Mouse (Mus musculus): ENCODE results near the gene Iffo1.

The Iffo1 gene

DNA sequence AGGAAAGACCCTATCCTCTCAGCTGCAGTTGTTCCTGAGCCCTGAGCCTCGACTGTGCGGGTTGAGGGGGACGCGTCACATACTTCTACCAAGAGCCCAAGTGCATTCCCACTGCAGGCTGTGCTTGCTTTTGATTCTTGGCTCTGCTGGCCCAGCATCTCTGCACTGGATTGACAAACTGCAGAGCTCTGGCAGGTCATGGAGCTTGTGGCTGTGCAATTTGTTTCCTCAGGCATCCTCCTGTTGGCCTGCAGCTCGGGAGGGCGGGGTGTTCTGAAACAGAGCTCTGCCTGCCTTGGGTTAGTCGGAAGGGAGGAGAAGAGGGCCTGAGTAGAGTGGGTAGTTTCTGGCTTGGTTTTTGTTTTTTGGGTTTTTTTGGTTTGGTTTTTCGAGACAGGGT is 2.6 kb upstream of the Iffo1 start:
- DNase-seq, result no peak

DNA sequence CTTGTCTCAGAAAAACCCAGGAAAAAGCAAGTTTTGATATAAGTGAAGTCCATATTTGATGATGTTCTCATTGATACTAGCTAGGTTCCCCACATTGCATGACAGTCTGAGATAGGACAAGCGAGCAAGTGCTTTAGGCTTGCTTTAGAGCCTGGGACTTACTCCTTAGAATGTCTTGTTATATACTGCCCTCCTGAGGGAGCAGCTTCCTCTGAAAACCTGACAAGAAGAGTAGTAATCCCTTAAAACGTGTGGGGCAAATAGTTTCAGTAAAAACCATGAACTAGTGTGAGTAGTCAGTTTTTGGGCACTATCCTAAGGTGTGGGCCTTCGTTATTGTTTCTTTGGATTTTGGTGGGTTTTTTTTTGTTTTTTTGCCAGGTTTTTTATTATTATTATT is 1.9 kb upstream of the Iffo1 start:
- no peak for DNase-seq

DNA sequence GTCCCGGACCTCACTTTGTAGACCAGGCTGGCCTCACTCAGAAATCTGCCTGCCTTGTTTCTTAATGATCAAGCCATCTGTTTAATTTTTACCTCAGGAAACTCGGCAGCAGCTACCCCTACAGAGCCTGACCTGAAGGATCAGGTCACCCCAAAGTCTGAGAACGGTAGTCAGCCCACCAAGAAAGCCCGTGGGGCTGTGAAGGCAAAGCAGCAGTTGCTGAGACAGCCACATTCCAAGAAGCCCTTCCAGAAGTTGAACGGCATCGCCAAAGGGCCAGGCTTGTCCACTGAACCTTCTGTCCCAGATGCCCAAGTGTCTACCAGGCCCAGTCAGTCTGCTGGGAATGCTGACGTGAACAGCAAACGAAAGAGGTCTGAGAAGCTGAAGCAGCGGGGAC is 1.1 kb upstream of the Iffo1 start:
- DNase-seq, result no peak

DNA sequence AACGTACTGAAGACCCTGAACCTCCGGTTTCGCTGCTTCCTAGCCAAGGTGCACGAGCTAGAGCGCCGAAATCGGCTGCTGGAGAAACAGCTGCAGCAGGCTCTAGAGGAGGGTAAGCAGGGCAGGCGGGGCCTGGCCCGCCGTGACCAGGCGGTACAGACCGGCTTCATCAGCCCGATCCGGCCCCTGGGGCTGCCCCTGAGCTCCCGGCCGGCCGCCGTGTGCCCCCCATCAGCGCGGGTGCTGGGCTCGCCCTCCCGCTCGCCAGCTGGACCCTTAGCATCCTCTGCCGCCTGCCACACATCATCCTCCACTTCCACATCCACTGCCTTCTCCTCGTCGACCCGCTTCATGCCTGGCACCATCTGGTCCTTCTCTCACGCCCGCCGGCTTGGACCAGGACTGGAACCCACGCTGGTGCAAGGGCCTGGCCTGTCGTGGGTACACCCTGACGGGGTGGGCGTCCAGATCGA is 474 bp downstream of the Iffo1 start:
- DNase-seq, result peak; percentile 38 to 59

DNA sequence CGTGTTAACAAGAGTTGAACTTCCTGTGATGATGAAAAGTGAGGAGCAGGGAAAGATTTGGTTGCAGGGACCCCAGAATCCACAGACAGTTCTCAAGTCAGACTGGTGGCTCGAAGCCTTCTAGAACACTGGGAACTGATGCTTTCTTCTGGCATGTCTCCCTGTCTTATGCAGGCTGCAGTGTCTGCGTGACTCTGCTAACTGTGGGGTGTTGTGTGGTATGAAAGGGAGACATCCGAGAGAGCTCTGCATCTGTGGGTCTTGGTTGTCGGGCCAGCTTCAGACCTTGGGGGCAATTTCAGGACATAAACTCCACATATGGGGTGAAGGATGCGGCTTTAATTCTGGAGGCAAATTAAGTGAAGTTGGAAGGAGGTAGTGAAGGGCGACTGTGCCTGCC is 1.1 kb downstream of the Iffo1 start:
- no peak for DNase-seq

DNA sequence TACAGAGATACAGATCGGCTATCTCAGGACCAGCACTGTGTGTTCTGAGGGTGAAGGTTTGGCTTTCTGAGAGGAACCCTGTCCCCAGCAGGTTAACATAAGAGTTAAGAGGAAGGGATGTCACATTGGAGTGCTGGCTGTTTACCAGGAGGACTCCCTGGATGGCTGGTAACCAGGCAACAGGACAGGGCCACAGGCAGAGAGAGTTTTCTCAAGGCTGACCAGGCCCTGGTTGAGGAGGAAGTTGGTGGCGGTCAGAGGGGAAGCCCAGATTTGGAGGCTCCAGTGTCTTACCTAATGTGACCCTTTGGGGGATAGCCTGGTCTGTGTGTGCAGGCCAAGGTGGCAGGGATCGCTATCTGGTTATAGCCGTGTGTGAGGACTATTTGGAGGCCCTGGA is 1.8 kb downstream of the Iffo1 start:
- peak; percentile 27 to 49 for DNase-seq

DNA sequence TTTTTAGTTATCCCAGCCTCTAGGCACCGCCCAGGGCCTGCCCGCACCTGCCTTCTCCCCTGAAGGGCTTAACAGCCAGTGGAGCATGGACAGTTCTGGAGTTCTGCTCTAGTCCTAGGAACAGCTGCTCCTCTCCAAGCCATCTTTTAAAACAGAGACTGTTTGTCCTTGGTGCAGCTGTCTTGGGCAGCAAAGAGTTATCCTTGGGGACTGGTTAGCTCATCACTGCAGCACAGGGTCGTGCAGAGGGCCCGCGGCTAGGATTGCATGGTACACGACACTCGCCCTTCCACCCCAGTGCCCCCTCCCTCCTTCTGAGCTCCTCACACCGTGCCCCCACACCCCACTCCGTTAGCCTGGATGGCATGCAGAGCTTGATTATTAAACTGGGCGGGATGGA is 2.3 kb downstream of the Iffo1 start:
- DNase-seq, result no peak

DNA sequence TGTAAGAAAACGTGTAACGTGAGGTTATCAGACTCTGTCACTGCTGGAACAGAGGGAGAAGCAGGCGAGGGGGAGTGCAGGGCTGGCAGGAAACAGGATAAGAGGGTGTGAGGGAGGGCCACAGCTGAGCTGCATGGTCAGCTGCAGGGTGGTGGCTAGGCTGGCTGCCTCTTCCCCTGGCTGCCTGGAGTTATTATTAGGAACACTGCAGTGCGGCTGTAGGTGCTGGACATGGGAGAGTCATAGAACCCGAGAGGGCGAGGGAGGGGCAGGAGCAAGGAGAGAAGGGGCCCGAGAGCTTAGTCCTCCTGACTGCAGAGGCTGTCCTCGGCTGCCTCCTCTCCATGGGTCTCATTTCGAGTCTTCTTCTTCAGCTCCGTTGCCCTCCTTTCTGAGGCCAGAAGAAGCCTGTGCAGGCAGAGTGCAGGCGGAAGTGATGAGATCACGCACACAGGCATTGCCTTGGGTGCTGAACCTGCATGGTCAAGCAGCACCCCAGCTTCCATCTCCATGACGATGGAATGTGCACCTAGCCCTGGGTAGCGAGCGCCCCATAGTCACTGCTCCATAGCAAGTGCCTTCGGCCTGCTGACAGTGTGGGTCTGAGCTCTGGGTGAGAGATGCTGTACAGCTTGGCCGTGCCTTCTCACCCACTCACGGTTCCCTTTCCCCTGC is 3.3 kb downstream of the Iffo1 start:
- DNase-seq, result peak; percentile 42 to 58

DNA sequence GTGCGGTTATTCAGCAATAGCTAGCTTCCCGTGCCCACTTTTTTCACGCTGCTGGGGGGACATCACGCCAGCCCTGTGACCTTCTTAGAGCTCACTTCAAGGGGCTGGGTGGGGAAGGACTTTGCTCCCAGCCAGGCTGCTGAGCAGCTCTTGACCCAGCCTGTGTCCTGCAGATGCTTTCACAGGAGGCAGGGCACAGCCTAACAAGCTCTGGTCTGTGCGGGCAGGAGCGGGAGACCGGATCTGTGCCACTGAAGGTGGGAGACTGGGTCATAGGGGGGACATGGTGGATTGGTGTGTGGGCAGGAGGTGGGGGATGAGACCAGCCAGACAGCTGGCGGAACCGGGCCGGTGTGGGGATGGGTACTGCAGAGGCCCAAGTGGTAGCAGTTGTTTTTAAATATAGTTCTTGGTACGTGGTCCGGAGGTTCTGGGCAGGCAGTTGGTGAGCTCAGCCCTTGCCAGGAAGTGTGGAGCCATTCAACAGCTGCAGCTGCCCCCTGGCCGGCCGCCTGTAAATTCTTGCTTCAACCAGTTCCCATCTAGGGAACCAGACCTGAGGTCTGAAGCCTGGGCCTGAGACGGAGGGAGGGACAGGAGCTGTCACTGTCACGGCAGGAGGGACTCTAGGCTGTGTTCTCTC is 4.0 kb downstream of the Iffo1 start:
- peak; percentile 34 to 71 for DNase-seq

DNA sequence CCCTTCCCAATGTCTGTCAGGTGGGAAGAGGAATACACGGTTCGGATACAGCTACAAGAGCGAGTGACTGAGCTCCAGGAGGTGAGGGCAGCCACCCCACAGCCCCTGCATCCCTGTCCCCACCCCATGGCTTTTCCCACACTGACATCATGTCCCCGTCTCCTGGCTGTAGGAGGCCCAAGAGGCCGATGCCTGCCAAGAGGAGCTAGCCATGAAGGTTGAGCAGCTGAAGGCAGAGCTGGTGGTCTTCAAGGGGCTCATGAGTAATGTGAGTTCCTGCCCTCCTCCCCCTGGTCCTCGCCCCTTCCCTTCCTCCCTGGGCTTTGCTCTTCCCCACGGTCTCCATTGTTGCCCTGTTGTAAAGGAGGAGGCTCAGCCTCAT is 4.5 kb downstream of the Iffo1 start:
- DNase-seq, result no peak

DNA sequence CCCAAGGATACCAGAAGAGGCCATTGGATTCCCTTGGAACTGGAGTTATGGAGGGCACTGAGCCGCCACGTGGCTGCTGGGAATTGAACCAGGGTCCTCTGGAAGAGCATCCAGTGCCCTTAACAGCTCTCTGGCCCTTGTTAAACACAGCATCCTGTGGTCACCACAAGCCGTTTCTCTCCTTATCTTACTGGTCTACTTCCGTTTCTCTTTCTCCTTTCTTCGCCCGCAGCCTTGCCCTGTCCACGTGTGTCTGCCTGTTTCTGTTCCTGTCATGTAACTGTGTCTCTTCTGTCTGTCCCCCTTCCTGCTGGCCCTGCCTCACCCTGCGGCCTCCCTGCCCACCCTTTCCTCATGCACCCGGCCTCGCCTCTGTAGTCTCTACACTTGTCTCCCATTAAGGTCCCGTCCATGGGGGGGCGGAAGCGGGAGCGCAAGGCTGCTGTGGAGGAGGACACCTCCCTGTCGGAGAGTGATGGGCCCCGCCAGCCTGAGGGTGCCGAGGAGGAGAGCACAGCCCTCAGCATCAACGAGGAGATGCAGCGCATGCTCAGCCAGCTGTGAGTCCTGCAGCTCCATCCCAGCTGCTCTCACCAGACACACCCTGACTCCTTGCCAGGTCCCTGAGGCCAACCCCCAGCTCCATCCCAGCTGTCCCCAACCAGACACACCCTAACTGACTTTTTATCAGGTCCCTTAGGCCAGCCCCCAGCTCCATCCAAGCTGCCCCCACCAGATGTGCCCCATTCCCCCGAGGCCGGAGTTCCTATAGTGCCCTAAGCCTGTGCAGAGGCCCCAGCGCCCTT is 7.4 kb downstream of the Iffo1 start:
- peak; percentile 29 to 56 for DNase-seq

DNA sequence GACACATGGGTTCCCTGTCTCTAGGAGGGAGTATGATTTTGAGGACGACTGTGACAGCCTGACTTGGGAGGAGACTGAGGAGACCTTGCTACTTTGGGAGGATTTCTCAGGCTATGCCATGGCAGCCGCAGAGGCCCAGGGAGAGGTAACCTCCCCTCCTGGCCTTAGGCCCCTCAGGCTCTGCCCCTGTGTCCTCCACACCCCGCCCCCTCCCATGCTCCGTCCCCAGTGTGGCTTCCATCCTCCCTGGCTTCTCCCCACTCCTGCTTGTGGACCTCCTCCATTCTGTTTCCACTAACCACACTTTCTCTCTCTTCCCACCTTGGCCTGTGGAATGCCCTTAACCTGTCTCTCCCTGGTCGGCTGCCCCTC is 8.0 kb downstream of the Iffo1 start:
- DNase-seq, result no peak

DNA sequence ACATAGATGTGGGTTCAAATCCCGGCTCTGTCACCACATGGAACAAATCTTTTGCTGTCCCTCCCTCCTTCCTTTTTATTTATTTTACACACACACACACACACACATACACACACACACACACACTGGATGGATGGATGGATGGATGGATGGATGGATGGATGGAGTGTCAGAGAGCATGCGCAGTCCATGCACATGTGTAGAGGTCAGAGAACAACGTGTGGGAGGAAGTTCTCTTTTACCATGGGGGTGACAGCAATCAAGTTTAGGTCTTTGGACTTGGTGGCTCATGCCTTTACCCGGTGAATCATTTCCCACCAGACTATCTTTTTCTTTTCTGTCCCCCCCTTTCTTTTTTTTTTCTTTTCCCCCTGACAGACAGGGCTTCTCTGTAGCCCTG is 8.6 kb downstream of the Iffo1 start:
- no peak for DNase-seq

DNA sequence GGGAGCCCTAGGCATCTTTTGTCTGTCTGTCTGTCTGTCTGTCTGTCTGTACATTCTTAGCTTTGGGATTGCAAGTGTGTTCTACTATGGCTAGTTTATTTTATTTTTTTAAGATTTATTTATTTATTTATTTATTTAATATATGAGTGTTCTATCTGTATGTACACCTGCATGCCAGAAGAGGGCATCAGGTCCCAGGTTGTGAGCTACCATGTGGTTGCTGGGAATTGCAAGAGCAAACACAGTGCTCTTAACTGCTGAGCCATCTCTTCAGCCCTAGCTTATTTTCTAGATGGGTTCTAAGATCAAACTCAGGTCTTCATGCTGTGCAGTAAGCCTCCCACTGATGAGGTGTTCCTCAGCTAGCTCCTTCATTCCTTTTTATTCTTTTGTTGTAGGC is 9.5 kb downstream of the Iffo1 start:
- DNase-seq, result no peak

DNA sequence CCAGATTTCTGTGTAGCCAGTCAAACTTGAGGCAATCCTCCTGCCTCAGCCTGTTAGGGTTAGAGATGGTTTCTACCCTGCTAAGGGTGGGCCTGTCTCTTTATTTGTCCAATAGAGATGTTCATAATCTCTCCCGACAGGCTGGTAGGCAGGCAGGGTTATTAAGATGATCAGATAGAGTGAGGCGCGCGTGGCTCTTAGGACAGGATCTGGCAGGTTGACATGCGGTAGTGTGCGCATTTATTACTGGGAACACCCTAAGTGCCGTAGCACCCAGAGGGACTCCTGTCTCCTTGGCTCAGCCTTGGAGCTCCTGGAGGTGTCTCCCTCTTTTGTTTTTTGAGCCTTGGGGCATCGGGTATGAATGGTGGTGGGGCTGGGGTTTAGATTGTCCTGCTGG is 10.2 kb downstream of the Iffo1 start:
- no peak for DNase-seq

DNA sequence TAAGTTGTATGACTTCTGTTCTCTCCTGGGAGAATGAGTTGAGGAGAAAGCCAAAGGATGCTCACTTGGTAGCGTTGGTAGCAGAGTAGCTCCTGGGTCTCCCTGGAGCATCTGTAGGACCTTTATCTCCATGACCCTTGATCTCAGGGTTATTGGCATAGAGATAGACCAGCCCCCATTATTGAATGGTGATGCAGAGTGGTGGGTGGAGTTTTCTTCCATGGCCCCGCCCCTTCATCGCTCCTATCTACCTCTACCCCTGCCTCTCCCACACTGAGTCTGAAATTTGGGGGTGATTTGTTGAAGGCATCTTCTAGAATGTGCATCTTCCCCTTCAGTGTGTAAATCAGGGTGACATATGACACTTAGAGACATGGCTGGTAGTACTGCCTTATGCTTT is 11.4 kb downstream of the Iffo1 start:
- no peak for DNase-seq

DNA sequence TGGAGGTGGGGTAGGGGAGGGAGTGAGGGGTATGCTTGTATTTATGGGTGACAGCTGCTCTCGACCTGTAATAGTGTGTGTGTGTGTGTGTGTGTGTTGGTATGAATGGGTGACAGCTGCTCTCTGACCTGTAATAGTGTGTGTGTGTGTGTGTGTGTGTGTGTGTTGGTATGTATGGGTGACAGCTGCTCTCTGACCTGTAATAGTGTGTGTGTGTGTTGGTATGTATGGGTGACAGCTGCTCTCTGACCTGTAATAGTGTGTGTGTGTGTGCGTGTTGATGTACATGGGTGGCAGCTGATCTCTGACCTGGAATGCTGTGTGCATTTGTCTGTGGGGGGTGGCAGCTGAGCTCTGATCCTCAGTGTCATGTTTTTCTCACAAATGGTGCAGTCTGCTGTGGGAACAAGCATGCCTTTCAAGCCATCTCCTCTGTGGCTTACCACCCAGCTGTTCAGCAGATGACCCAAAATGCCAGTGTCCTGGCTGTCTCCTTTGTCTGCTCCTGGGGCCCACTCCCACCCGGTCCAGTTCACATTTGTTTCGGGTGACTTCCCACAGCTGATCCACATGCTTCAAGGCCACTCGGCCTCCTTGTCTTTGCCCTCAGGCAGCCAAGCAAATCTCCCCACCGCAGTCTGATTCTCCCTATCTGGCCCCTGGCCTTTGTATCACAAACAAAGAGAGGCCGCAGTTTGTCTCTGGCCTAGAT is 12.0 kb downstream of the Iffo1 start:
- DNase-seq, result peak in 1 of 2 experiments; percentile 40

DNA sequence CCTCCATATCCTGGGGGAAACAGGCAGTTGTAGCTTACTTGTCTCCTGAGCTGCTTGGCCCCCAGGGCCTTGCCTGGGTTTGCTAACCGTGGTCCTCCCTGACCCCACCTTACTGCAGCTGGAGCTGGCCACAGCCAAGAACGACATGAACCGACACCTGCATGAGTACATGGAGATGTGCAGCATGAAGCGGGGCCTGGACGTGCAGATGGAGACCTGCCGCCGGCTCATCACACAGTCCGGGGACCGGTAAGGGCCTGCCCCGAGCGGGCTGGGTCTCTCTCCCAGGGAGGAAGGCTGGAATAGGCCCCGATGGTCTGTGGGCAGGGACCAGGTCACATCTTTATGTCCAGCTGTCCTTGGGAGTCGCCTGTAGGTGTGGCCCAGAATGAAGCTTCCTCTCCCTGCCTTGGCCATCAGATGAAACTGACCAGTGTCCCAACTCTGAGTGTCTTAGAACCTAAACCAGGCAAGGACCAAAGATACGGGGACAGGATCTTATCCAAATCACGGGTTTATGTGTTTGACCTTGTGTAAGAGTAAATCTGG is 14.0 kb downstream of the Iffo1 start:
- DNase-seq, result no peak

DNA sequence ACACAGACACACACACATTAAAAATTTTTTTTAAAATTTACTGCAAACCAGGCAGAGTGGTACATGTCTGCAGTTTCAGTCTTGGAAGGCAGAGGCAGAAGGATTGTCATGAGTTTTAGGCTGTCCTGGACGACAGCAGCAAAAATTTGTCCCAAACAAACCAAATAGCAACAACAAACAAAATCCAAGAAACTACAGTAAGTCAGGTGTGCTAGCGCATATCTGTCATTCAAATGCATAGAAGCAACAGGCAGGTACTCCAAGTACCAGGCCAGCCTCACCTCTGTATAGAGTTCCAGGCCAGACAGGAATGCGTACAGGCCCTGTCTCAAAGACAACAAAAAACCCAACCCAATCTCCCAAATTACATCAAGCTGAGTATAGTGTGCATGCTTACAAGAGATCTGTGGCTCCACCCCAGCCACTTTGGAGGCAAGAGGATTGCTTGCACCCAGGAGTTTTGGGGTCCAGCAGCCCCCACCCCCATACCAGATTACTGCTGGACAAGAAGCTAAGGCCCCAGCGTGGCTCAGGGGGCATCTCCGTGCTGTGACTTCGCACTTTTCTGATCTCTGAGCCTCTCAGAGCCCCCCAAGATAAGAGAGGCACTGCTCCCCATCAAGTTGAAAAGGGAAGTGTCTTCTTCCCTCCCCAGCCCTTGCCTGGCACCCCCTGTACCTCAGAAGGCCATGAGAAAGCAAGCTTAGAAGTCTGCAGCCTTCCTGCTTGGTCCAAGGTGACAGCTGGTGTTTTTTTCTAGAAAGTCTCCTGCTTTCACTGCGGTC is 14.9 kb downstream of the Iffo1 start:
- DNase-seq, result no peak

DNA sequence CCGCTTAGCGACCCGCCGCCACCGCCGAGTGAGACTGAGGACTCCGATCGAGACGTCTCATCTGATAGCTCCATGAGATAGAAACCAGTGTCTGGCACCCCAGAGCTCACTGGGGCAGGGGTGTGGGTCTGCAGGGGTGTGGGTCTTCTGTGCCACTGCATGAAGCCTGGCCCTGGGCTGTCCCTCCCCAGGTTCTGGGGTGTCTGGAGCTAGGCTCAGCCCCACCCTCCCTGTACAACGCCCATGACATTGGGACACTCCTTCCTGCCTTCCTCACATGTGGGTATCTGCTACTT is 15.5 kb downstream of the Iffo1 start:
- DNase-seq, result no peak

DNA sequence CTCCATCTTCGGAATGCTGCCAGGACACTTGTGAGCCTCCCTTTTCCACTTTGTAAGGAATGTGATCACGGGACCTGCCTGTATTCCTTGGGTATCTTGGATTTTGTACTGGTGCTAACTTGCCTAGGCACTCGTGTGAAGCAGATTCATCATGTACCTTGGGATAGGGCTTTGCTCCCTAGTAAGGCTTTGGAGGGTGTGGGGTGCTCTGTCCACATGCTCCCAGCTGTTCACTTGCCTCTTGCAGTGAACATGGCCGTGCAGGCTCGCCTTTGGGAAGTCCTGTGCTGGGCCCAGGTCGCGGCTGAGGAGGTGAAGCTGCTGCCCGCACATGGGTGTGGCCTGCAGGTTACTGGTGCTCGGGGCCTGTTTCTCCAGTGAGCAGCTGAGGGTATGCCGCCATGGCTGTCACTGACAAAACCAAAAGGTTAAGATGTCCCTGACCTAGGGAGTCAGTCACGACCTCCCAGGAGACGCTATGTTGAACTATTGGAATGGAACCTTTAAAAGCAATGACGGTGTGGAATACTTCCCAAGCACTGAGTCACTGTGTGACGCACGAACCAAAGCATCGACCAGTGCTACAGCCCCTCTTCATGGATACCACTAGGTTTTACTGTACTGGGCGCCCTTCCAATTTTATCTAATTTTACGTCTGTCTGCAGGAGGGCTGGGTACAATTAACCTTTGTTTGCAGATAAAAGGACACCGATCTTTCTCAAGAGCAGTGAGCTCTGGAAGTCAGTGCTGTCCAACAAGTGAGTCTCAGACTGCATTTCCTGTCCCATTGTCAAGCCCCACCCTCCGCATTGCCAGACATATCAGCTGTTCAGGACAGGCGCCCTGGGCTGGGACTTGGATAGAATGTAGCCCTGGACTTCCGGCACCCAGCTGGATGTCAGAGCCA is 16.1 kb downstream of the Iffo1 start:
- DNase-seq, result peak; percentile 70 to 83

All from lung, postnatal 4 days (tissue).